Comparison of ENCODE assay signal across 19 mouse cellular contexts in the genomic region with DNA sequence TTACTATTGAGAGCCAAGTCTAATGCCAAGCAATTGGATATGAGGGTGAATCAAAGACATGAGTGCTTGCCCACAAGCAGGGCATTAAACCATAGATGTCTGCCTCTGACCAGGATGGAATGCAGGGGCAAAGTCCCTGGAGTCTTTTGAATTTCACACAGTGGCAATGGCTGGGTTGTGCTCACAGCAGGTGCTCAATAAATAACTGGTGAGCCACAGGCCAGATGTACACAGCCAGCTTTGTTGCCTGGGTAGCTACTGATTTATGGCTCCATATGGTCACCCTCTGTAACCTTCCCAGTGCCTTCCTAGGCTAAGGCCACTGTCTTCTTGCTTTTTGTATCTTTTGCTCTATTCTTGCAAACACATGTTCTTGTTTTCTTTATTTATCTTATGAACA.
DNase-seq lines count a peak whose midpoint lies in the region; ATAC-seq lines count a peak whose summit lies in the region.
"Had no signal": no experiment of that assay in that cellular context is flagged by ENCODE, and none has a peak within 500 bp of the region (broad histone marks: within the 10 kb centered on the region; RNA-seq: fewer than 3 reads in every experiment).

No protein-coding gene starts in this region.

- DNase-seq in kidney, adult 11 months, result peak; percentile 13
- peak; percentile 61 for DNase-seq in embryo, embryonic 10.5 days (ENCODE audit: low spot score)
- DNase-seq in forelimb bud, embryonic 11.5 days (ENCODE audit: low read depth, low spot score), result peak; percentile 30
- DNase-seq in neural tube, embryonic 11.5 days (ENCODE audit: low spot score), result peak; percentile 56
- DNase-seq in adrenal gland, adult 2 months, result no peak
- no peak for DNase-seq in frontal cortex, adult 2 months (ENCODE audit: extremely low spot score in 1 of 2, low spot score in 1 of 2)
- DNase-seq: cerebellum, adult 9-10 months; gastrocnemius, postnatal 25 days; heart, postnatal 10 days; thymus, postnatal 25 days had no signal

- ATAC-seq in kidney, embryonic 14.5 days (ENCODE audit: low FRiP score, low TSS enrichment), result no peak
- peak; percentile 94 for ATAC-seq in neural tube, embryonic 11.5 days (ENCODE audit: insufficient read depth, low FRiP score, low TSS enrichment)
- ATAC-seq: CD4-positive, CD25-positive, alpha-beta regulatory T cell, adult 4 months; inflammation-experienced regulatory T-cells, adult 6 months had no signal

- no peak overlapping the region for H3K27ac ChIP-seq in kidney, embryonic 14.5 days (ENCODE audit: low read depth, low read length)
- H3K27ac ChIP-seq in neural tube, embryonic 11.5 days (ENCODE audit: low read depth, low read length), result no peak overlapping the region
- H3K27ac ChIP-seq: embryonic facial prominence, embryonic 10.5 days; heart, embryonic 10.5 days; lung, embryonic 15.5 days had no signal

- H3K9ac ChIP-seq in kidney, embryonic 14.5 days (ENCODE audit: low read depth, low read length), result no peak overlapping the region
- H3K9ac ChIP-seq in neural tube, embryonic 11.5 days (ENCODE audit: low read length), result no peak overlapping the region
- H3K9ac ChIP-seq: lung, embryonic 15.5 days had no signal

- no peaks in the 10 kb centered on the region for H3K27me3 ChIP-seq in kidney, embryonic 14.5 days (ENCODE audit: control insufficient read depth, insufficient read depth, low read length)
- no peaks in the 10 kb centered on the region for H3K27me3 ChIP-seq in neural tube, embryonic 11.5 days (ENCODE audit: control insufficient read depth, insufficient read depth, low read length)
- H3K27me3 ChIP-seq: lung, embryonic 15.5 days had no signal

- no peak overlapping the region for H3K4me3 ChIP-seq in kidney, embryonic 14.5 days (ENCODE audit: low read length)
- no peak overlapping the region for H3K4me3 ChIP-seq in neural tube, embryonic 11.5 days (ENCODE audit: low read depth, low read length)
- H3K4me3 ChIP-seq: embryonic facial prominence, embryonic 10.5 days; erythroblast, embryonic 14.5 days; heart, embryonic 10.5 days; lung, embryonic 15.5 days had no signal

- no peaks in the 10 kb centered on the region for H3K9me3 ChIP-seq in kidney, embryonic 14.5 days (ENCODE audit: control insufficient read depth, low read length)
- H3K9me3 ChIP-seq in neural tube, embryonic 11.5 days (ENCODE audit: control insufficient read depth, low read length), result no peaks in the 10 kb centered on the region
- H3K9me3 ChIP-seq: embryonic facial prominence, embryonic 10.5 days; heart, embryonic 10.5 days; lung, embryonic 15.5 days had no signal

- H3K36me3 ChIP-seq in kidney, embryonic 14.5 days (ENCODE audit: control insufficient read depth, insufficient read depth, low read length), result no peaks in the 10 kb centered on the region
- no peaks in the 10 kb centered on the region for H3K36me3 ChIP-seq in neural tube, embryonic 11.5 days (ENCODE audit: control insufficient read depth, insufficient read depth, low read length)
- H3K36me3 ChIP-seq: embryonic facial prominence, embryonic 10.5 days; G1E; heart, embryonic 10.5 days; lung, embryonic 15.5 days had no signal

- no peak overlapping the region for H3K4me2 ChIP-seq in kidney, embryonic 14.5 days (replicated peaks; ENCODE audit: low read depth, low read length)
- no peak overlapping the region for H3K4me2 ChIP-seq in neural tube, embryonic 11.5 days (ENCODE audit: low read depth)
- H3K4me2 ChIP-seq: liver, embryonic 11.5 days; lung, embryonic 15.5 days had no signal

- H3K4me1 ChIP-seq in kidney, embryonic 14.5 days (ENCODE audit: control insufficient read depth, insufficient read depth, low read length), result no peaks in the 10 kb centered on the region
- no peaks in the 10 kb centered on the region for H3K4me1 ChIP-seq in neural tube, embryonic 11.5 days (ENCODE audit: control insufficient read depth, insufficient read depth, low read length)
- H3K4me1 ChIP-seq: embryonic facial prominence, embryonic 10.5 days; heart, embryonic 10.5 days; lung, embryonic 15.5 days had no signal

Comparison
In these comparisons a context has a peak if more than half of its experiments do, and no peak if none do; other contexts are left out.
1. DNase-seq: peak in kidney, adult 11 months (single experiment), embryo, embryonic 10.5 days (single experiment), forelimb bud, embryonic 11.5 days (single experiment) and neural tube, embryonic 11.5 days (single experiment); none in adrenal gland, adult 2 months (single experiment) and frontal cortex, adult 2 months (0 of 2).